Mouse (Mus musculus) embryonic fibroblast, embryonic 13.5 days (primary cell): ENCODE results near the gene 4931429L15Rik.

Source experiments
- CTCF ChIP-seq: IDR thresholded peaks from 2 replicates; pipeline ENCODE4 v1.5.1; 2011; ENCODE audit warnings: mild to moderate bottlenecking, control low read depth, low read length, moderate library complexity, borderline replicate concordance; ENCODE audit not compliant: insufficient read depth
- POLR2A ChIP-seq: IDR thresholded peaks from 2 replicates; pipeline ENCODE4 v1.6.1; 2011; ENCODE audit warnings: low read depth, mild to moderate bottlenecking, control low read depth, low read length, moderate library complexity

DNA sequence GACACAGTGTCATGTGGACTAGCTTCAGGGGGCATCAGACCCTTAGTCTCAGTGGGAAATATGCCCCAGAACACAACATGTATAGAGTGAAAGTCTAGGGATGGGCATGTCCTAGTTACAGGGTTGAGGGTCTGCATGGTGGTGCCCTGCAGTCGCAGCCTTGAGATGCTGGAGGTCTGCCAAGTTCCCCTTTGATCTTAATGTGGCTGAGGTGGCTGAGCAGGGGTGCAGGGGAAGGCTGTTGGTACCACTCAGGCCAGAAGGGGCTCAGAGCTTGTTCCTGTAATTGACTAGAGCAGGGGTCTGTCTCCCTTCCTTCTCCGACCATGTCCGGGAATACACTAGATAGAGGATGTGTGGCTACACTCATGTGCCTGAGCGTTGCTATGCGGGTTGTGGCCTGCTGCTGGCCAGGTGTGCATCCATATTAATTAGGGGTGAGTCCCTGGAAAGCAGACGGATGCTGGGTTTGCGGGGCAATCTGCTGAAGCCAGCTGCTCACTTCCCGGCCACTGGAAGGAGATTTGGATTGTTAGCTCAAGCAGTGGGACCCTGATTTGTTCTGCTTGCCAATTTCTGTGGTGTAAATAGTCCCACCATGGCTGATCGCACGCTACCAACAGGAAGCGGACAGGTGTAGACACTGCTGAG lies 41.8 kb upstream of the 4931429L15Rik start:
- no peak for TF ChIP-seq CTCF
- no peak for TF ChIP-seq POLR2A
